Mouse (Mus musculus) ES-E14 (cell line): ENCODE measurements at regions not wholly inside any gene's neighbourhood (a gene's known extent, or its start where the extent isn't known, plus 50 kb on each side); places are given as distances from the start of the nearest gene placed in this dataset.

Source experiments
- DNase-seq: peaks from one replicate; pipeline ENCODE4 v3.0.0-alpha.2; 2013; ENCODE audit warnings: low read depth, low spot score
- H3K27ac ChIP-seq: 2 replicates; pipeline ENCODE4 v1.5.1; 2012; ENCODE audit warnings: low read depth, mild to moderate bottlenecking, low read length, moderate library complexity, mixed read lengths; ENCODE audit not compliant: poor library complexity, insufficient read depth, severe bottlenecking
- H3K36me3 ChIP-seq: 2 replicates; pipeline ENCODE4 v1.6.1; 2012; ENCODE audit warnings: mild to moderate bottlenecking, low read length, moderate library complexity, mixed read lengths; ENCODE audit not compliant: control insufficient read depth, poor library complexity, insufficient read depth, severe bottlenecking
- H3K4me1 ChIP-seq, 2 experiments: fragments of 150-350 bp in 1 of 2; sonication (generic) in 1 of 2; 2 replicates each; pipeline ENCODE4 v1.6.1; 2012; ENCODE audit warnings: low read length in 2 of 2, mild to moderate bottlenecking in 1 of 2, mixed read lengths in 1 of 2; ENCODE audit not compliant: control insufficient read depth in 2 of 2, insufficient read depth in 2 of 2, poor library complexity in 1 of 2
- H3K4me3 ChIP-seq, 2 experiments: fragments of 150-350 bp in 1 of 2; sonication (generic) in 1 of 2; 2 replicates each; pipeline ENCODE4 v1.5.1; 2012; ENCODE audit warnings: low read length in 2 of 2, low read depth in 1 of 2, mild to moderate bottlenecking in 1 of 2, mixed read lengths in 1 of 2; ENCODE audit not compliant: insufficient read depth in 1 of 2, poor library complexity in 1 of 2, severe bottlenecking in 1 of 2
- H3K9ac ChIP-seq: 2 replicates; pipeline ENCODE4 v1.6.1; 2012; ENCODE audit warnings: low read depth, mild to moderate bottlenecking, low read length, mixed read lengths; ENCODE audit not compliant: poor library complexity, insufficient read depth, severe bottlenecking
- H3K9me3 ChIP-seq: fragments of 150-350 bp; sonication (generic); 2 replicates; pipeline ENCODE4 v1.6.1; 2012; ENCODE audit warnings: low read depth, mild to moderate bottlenecking, low read length; ENCODE audit not compliant: control insufficient read depth, insufficient read depth
- CHD2 ChIP-seq: IDR thresholded peaks from 2 replicates; pipeline ENCODE4 v1.6.1; 2014; ENCODE audit warnings: mild to moderate bottlenecking, low read depth, low read length, inconsistent platforms
- HCFC1 ChIP-seq: IDR thresholded peaks from 2 replicates; pipeline ENCODE4 v1.6.1; 2012; ENCODE audit warnings: low read length, inconsistent platforms, borderline replicate concordance; ENCODE audit not compliant: insufficient read depth
- MAFK ChIP-seq: IDR thresholded peaks from 2 replicates; pipeline ENCODE4 v1.6.1; 2014; ENCODE audit warnings: mild to moderate bottlenecking, low read depth, low read length, inconsistent platforms; ENCODE audit not compliant: insufficient read depth
- ZC3H11A ChIP-seq: IDR thresholded peaks from 2 replicates; pipeline ENCODE4 v1.6.1; 2012; ENCODE audit warnings: low read depth, mild to moderate bottlenecking, inconsistent platforms, low read length, borderline replicate concordance
- ZNF384 ChIP-seq: IDR thresholded peaks from 2 replicates; pipeline ENCODE4 v1.6.1; 2012; ENCODE audit warnings: low read depth, low read length, inconsistent platforms
- in situ Hi-C, 2 experiments: fragments of 600-800 bp; cut with MboI; formaldehyde crosslinking; loops; one replicate each; pipeline ENCODE4 v1.15.1; 2025; ENCODE audit warnings: low sequenced_read_pairs in 2 of 2, inconsistent platforms in 1 of 2; ENCODE audit not compliant: unreplicated experiment in 2 of 2

DNA sequence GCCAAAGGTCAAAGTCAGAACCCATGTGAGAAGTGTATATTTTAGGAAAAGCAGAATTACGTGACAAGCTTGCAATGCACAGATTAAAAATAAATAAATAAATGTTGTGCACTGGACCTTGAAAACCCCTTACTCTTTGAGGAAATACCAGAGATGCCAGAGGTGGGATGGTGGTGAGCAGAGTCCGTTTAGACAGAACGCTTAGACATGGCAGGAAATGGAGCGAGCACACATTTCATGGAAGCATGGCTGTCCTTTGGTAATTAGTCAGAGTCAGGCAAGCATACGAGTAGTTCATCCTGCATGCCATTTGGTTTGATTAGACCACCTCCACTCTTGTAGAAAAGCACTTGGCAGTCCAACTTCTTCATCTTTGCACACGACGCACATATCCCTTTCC is 443.4 kb upstream of the Arglu1 start:
- Histone ChIP-seq H3K4me3 (no peak overlapping the region), H3K9me3 (no peaks in the 10 kb centered on the region), H3K27ac (no peak overlapping the region), H3K36me3 (no peaks in the 10 kb centered on the region), H3K4me1 (no peaks in the 10 kb centered on the region), H3K9ac (no peak overlapping the region)
- no peak for TF ChIP-seq MAFK
- in situ Hi-C loops, result no loop called here
- no peak for DNase-seq

DNA sequence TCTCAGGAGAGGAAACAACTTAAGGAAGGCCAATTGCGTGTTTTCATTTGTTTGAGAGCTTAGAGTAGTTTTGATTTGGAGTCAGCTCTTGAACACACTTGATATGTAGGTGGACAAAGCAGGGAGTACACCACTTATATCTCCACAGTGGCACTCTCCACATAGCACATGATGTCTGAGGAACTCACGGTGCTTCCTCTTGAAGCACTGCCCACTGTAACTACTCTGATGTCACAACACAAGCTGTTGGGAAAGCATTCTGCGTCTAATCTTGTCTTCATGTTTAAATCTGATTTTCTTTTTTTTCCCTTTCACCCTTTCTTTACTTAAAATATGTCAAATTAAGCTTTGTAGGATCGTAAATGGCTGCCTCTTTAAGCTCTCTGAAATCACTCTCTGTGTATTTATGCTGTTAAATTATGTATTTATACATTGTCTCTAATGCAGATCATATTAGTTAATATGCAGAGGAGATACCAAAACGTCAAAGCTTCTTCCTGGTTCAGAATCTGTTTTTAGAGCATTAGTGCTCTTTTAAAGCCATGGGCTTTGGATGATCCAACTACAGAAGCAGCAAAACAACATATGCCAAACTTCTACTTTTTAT is 442.4 kb upstream of the Arglu1 start:
- Histone ChIP-seq H3K27ac (no peak overlapping the region), H3K4me1 (no peaks in the 10 kb centered on the region), H3K4me3 (no peak overlapping the region), H3K9ac (no peak overlapping the region), H3K36me3 (no peaks in the 10 kb centered on the region), H3K9me3 (no peaks in the 10 kb centered on the region)
- no peak for DNase-seq
- in situ Hi-C loops, result no loop called here
- TF ChIP-seq HCFC1 (no peak), CHD2 (no peak), MAFK (no peak), ZNF384 (no peak), ZC3H11A (no peak)

DNA sequence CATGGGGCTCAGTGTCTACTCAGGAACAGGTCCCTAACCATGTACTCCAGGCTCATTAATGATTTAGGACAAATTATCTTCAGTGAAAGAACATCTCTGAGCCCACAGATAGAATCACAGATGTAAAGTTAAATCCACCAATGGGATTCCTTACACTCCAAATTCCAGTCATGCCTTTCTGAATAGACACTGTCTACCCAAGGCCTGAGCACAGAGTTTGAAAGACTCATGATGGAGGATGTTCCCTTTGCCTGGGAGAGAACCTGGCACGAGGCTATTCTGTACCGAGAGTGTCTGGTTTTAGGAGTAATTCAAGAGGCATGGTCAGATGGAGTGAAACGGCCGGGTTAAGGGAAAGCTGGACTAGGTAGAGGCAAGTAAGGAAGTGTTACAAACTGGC is 440.9 kb upstream of the Arglu1 start:
- Histone ChIP-seq H3K4me1 (no peaks in the 10 kb centered on the region), H3K9ac (no peak overlapping the region), H3K4me3 (no peak overlapping the region), H3K27ac (no peak overlapping the region), H3K36me3 (no peaks in the 10 kb centered on the region), H3K9me3 (no peaks in the 10 kb centered on the region)
- in situ Hi-C loops, result no loop called here
- DNase-seq, result no peak
- no peak for TF ChIP-seq ZC3H11A
- no peak for TF ChIP-seq CHD2
- TF ChIP-seq ZNF384, result no peak
- TF ChIP-seq MAFK, result no peak
- TF ChIP-seq HCFC1, result no peak

DNA sequence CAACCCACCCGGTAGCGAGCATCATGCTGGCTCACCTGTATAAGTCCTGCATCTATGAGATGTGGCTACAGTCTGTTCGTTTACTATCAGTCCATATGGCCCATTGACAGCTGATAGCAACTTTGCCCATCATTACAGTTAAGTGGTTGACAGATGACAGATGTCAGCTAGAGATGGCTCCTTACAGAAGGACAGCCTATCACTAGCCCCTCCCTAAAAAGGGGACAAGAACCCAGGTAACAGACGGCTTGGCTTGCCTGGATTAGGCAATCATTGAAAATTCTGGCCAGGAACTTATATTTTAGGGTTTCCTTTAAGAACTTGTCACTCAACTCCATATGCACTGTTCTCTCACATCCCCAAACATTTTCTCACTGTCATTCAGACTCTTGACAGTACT is 434.2 kb upstream of the Arglu1 start:
- H3K9ac ChIP-seq, result no peak overlapping the region
- H3K36me3 ChIP-seq, result no peaks in the 10 kb centered on the region
- H3K9me3 ChIP-seq, result no peaks in the 10 kb centered on the region
- no peaks in the 10 kb centered on the region for H3K4me1 ChIP-seq
- no peak overlapping the region for H3K4me3 ChIP-seq
- in situ Hi-C loops, result no loop called here
- no peak overlapping the region for H3K27ac ChIP-seq
- DNase-seq, result no peak
- no peak for TF ChIP-seq MAFK
- no peak for TF ChIP-seq ZNF384
- no peak for TF ChIP-seq HCFC1
- TF ChIP-seq ZC3H11A, result no peak
- no peak for TF ChIP-seq CHD2
